Mouse (Mus musculus) thymus, adult 2 months (tissue): ENCODE results near the gene Fbxw25.
"Not testable (repeated sequence)": the region's sequence is repeated elsewhere in the genome, so short reads cannot be mapped to it uniquely, and the experiment has no call there.

ENCODE experiments used
- CTCF ChIP-seq: fragments of 200-500 bp; IDR thresholded peaks from 2 replicates; pipeline ENCODE4 v1.5.1; 2012; ENCODE audit warnings: mild to moderate bottlenecking, control low read depth, low read length, moderate library complexity, borderline replicate concordance; ENCODE audit not compliant: control insufficient read depth, poor library complexity, insufficient read depth; ENCODE audit errors: extremely low read depth
- POLR2A ChIP-seq: fragments of 200-500 bp; IDR thresholded peaks from 2 replicates; pipeline ENCODE4 v1.6.1; 2012; ENCODE audit warnings: mild to moderate bottlenecking, low read length, control low read depth, moderate library complexity; ENCODE audit not compliant: control insufficient read depth, poor library complexity, insufficient read depth; ENCODE audit errors: extremely low read depth

DNA sequence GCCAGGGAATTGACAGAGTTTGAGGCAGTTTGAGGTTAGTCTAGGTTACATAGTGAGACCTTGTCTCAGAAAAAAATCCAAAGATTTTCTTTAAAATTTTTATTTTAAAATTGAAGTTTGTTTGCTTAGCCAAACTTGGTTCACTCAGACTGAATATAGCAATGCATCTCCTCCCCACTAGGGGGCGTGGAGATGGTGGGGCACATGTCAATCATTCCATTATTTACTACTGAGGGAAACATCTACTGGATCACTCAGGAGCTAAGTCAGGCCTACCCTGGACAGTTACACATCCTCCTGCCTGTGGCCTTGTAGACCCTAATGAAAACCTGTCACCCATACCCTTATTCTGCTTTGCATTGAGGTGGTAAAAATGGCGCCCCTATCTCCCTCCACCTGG is 62.3 kb downstream of the Fbxw25 start:
- TF ChIP-seq CTCF, POLR2A: not testable (repeated sequence)
